Mouse (Mus musculus) adrenal gland, postnatal 0 days (tissue): Measurements from ENCODE around the gene Cmpk1. TPM values are rescaled to one million over a fixed set of nuclear protein-coding genes. Genes with fewer than 3 reads are reported as not detected.

Source experiments
- polyA plus RNA-seq: library from polyadenylated mRNA; unstranded; fragments of >200 nt; fragmentation: Nextera tagmentation; extraction: Ambion mirVana; gene quantifications from 2 replicates; pipeline ENCODE4 v1.2.1, GENCODE M21; 2015

The Cmpk1 gene
- polyA plus RNA-seq, result 133 and 144 TPM in 2 replicates

GRCm38 (mm10) chr4:114986591-114987432, at the start of gene Cmpk1:
Cmpk1 (minus strand) TSS chr4:114987241.

GRCm38 (mm10) chr4:114999773-115000428, 12.9 kb upstream of the Cmpk1 start, which contains the start of gene Stil:
Stil (plus strand) TSS chr4:115000159.

GRCm38 (mm10) chr4:114925917-114926312, 61.1 kb downstream of the Cmpk1 start, which contains the start of gene Foxe3:
Foxe3 (minus strand) TSS chr4:114926013.

Other genes starting within 250 kb of the Cmpk1 start
- gene Gm12830, start 165.5 kb downstream of the Cmpk1 start, polyA plus RNA-seq, result not detected in 2 replicates
- gene Foxd2, start 78.4 kb downstream of the Cmpk1 start, polyA plus RNA-seq, result 2.4 and 5.9 TPM in 2 replicates
- not detected in 2 replicates for gene Foxe3, start 61.2 kb downstream of the Cmpk1 start, polyA plus RNA-seq
- 1.7 and 2.6 TPM in 2 replicates for gene Stil, start 12.9 kb upstream of the Cmpk1 start, polyA plus RNA-seq
- 0.74 and 1.4 TPM in 2 replicates for gene Tal1, start 69.2 kb upstream of the Cmpk1 start, polyA plus RNA-seq
- 7.3 and 9.1 TPM in 2 replicates for gene Pdzk1ip1, start 101.5 kb upstream of the Cmpk1 start, polyA plus RNA-seq
- 0.29 and 1.8 TPM in 2 replicates for gene Cyp4x1, start 147.0 kb upstream of the Cmpk1 start, polyA plus RNA-seq